Mouse (Mus musculus): Measurements from ENCODE around the gene Kif26b.

Kif26b gene

DNA sequence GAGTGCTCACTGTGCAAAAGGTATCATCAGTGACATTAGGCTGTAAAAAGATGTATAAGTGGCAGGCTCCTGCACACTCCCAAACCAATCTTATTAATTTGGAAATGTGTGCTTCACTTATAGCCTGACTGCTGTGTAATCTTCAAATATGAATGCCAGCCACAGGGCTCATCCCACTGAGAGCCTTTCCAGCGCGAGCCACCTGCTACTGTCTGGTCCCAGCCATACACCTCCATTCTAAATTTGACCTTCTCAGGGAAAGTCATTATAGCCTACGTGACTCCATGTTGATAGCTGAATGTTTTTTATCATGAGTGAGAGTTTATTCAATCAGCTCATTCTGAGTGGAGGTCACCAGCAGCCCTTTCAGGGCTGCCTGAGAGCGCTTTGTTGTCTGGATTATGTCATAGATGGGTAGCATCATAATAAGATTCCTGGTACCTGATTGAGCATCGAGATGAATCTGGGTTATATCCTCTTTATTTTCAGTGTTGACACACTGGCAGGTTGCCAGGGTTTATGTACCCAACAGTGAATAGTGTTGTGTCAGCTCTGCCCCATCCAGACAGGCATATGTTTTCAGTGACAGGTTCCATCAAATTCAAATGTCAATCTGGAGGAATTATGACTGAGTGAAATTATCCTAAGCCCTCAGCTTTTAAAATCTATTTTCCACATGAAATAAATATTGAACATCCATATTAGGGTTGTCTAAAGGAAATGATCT is 319.6 kb downstream of the Kif26b start:
- no peak for DNase-seq (ENCODE audit: low read depth)

GRCm38 (mm10) chr1:178850569-178850968 is 321.6 kb downstream of the Kif26b start:
- DNase-seq (ENCODE audit: low read depth), result no peak

GRCm38 (mm10) chr1:178854936-178855335 is 326.0 kb downstream of the Kif26b start:
- no peak for DNase-seq (ENCODE audit: low read depth)

DNA sequence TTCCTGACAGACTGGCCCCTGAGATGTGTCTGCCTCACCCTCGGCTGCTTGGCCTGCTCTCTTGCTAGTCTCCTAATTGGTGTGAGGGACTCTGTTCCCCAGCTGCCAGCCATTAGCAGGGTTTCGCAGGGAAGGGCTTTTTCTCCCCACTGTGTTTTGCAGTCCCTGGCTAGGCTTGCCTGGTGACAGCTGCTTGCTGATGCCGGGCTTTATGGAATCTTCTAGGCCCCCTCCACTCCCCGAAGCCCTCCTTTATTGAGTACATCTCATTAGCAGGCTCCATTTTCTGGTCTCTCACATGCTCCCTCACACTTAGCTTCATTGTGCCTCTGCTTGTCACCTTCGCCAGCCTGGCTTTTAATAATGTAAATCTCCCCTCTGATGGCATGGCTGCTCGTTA is 327.0 kb downstream of the Kif26b start:
- DNase-seq (ENCODE audit: low read depth), result no peak

- DNase-seq (ENCODE audit: low read depth), result no peak
Observed at GRCm38 (mm10) chr1:178860671-178861391, 331.9 kb downstream of the Kif26b start.

DNA sequence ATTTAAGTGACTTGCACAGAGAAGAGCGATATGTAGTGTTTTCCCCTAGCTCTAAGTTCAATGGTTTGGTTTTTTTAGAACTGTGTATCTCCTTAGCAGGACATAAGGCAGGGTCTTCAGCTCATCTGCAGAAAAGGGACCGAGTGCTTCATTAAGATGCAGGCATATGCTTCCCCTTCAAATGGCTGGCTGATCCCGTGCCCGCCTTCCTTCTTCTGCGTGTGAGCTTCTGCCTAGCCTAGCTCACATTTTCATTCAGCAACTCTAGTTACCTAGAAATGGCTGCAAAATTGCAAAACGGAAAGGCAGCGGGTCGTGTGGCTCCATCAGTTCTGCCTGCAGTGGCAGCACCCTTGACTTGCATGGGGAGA is 332.5 kb downstream of the Kif26b start:
- DNase-seq (ENCODE audit: low read depth), result no peak

DNA sequence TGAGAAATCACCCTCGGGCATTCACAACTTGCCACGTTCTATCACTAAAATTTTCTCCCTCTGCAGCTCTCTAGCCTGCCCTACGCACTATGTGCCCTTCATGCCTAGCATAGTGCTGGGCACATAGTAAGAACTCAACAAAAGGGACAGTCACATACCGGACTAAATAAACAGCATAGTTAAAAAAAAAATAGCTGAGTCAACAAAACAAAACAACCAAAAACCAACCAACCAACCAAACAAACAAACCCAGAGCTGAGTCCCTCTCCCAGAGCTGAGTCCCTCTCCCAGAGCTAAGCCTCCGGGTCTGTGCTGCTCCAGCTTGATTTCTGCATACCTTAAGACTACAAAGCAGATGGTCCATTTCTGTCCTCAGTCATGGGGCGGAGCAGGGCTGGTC is 334.8 kb downstream of the Kif26b start:
- no peak for DNase-seq (ENCODE audit: low read depth)

GRCm38 (mm10) chr1:178864297-178864696 is 335.4 kb downstream of the Kif26b start:
- no peak for DNase-seq (ENCODE audit: low read depth)

DNA sequence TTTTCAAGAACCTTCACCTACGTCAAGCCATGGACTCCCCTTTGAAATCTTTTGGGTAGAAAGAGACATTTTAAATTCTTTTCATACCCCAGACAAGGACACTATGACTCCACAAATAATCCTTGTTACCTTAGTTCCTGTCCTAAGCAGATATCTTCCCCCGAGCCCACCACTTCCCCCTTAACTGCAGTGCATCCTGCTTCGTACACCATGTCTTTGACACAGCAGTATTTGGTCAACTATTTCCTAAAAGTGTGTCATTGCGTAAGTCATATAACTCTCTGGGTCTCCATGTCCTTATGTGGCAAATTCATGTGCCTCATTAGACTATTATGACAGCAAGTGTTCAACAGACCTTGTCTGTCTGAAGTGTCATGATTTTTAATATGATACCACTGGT is 337.8 kb downstream of the Kif26b start:
- no peak for DNase-seq (ENCODE audit: low read depth)

GRCm38 (mm10) chr1:178871055-178871454 is 342.1 kb downstream of the Kif26b start:
- DNase-seq (ENCODE audit: low read depth), result no peak

DNA sequence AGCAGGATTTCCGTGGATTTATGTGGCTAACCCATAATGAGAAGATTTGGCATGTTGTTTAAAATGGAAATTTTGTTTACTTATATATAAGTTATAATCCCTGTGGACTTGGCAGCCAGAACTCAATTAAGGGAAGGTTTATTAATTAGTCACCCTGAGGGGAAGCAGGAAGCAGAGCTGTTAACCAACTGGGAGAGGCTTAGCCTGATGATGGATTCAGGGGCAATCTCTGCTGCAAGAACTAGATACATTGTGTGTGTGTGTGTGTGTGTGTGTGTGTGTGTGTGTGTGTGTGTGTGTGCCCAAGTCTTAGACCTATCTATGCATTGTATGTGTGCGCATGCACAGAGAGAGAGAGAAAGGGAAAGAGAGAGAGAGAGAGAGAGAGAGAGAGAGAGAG is 348.0 kb downstream of the Kif26b start:
- no peak for DNase-seq (ENCODE audit: low read depth)

GRCm38 (mm10) chr1:178878676-178879075 is 349.8 kb downstream of the Kif26b start:
- no peak for DNase-seq (ENCODE audit: low read depth)

DNA sequence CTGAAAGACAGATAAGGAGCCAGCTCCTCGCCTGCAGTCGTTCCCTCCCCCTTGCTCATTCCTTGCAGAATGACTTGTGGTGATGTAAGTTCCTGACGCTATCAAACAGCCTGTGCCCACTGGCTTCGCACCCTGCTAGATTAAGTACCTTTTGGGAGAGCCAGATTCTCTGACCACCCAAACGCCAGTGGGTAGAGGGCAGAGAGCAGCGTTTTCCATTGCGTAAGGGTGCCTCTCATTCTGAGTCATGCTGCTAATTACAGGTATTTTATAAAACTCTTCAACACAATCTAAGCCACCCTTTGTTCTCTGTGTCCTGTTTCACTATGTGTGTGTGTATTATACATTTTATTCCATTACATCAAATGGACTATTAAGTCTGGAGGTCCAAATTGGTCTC is 352.0 kb downstream of the Kif26b start:
- no peak for DNase-seq (ENCODE audit: low read depth)

- no peak for DNase-seq (ENCODE audit: low read depth)
Observed at GRCm38 (mm10) chr1:178886671-178887070, 357.7 kb downstream of the Kif26b start.

- DNase-seq (ENCODE audit: low read depth), result no peak
Observed at GRCm38 (mm10) chr1:178892376-178892775, 363.5 kb downstream of the Kif26b start.

GRCm38 (mm10) chr1:178893229-178894080 is 364.5 kb downstream of the Kif26b start:
- DNase-seq (ENCODE audit: low read depth), result no peak

DNA sequence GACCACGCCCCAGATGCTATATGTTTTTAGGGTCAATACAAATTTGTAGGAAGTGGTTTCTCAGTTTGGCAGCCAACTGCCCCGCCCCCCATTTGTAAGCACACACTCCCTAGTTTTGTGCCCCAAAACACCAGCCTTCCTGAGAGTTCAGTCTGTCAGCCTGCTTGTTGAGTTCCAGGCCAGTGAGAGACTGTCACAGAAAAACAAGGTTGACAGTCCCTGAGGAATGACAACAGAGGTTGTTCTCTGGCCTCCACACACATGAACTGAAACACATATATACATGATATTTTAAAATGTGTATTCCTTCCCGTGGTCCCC is 365.1 kb downstream of the Kif26b start:
- DNase-seq (ENCODE audit: low read depth), result no peak

DNA sequence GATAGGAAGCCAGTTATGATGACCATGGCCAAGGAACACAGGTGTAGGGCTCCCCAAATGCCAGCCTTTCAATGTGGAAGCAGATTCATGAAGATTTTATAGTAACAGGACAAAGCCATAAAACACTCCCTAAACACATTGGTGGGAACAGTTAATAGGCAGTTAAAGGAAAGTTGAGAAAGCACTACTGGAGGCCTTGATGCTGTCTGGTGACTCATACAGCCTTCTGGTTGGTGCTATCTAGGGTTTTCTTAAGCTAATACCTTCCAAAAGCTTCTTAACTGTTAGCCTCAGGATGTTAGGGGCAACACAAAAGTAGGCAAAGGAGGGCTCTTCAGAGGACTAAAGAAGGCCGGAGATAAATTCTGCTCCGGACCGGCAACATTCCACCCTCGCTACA is 366.7 kb downstream of the Kif26b start:
- DNase-seq (ENCODE audit: low read depth), result no peak

- no peak for DNase-seq (ENCODE audit: low read depth)
Observed at GRCm38 (mm10) chr1:178910951-178911350, 382.0 kb downstream of the Kif26b start.

DNA sequence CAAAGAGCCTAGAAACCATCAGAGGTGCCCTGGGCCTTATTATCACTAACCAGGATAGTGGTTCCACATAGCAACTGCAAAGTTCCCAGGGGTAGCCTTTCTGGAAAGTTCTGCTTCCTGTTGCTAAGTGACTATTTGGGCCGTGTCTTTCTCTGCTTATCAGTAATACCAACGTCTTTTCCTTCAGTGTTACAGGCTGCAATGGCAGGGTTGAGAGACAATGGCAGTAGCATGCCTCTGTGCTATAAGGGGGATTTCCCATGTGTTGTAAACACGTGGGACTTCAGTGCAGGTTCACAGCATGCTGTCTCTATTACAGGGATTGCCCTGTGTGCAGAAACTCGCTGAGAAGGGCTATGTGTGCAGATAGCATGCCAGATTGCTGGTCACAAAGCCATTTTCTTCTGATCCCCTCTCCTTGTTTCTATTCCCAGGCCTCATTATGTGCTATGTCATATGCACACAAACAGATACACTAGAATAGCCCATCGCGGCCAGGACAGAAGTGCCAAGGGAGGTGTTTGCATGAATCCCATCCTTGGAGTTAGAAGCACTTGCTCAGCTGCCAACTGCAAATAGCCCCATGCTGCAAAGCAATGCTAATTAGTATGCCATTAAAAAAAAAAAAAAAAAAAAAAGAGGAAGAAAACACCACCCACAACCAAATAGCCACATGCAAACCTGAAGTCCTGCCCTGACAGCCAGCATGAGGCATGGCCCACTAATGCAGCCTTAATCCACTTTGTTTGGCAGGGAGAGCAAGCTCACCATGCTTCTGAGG is 384.2 kb downstream of the Kif26b start:
- DNase-seq (ENCODE audit: low read depth), result no peak

DNA sequence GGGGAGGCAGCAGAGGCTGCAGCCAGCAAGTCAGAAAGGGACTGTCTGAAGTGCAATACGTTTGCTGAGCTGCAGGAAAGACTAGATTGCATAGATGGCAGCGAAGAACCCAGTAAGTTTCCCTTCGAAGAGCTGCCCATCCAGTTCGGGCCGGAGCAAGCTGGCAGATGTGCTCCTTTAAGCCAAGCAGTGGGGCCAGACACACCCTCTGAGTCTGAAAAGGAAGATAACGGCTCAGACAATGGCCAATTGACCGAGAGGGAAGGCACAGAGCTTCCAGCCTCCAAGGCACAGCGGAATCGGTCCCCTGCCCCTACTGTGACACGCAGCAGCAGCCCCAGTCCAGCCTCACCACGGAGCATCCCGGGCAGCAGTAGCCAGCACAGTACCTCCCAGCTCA is 386.1 kb downstream of the Kif26b start:
- no peak for DNase-seq (ENCODE audit: low read depth)

- DNase-seq (ENCODE audit: low read depth), result no peak
Observed at GRCm38 (mm10) chr1:178917194-178917902, 388.4 kb downstream of the Kif26b start.

Data from naive thymus-derived CD4-positive, alpha-beta T cell, adult 2 months (primary cell).